Mouse (Mus musculus): ENCODE measurements around the gene Dmrt3. TPM values are rescaled to one million over a fixed set of nuclear protein-coding genes. Genes with fewer than 3 reads are reported as not detected.

Dmrt3 gene
- polyA plus RNA-seq, 1 experiment: not detected

GRCm38 (mm10) chr19:25611116-25611515 lies 1.0 kb downstream of the Dmrt3 start:
- Histone ChIP-seq H3K4me3 (ENCODE audit: insufficient read depth, low read depth, low read length) (no peak overlapping the region), H3K27ac (replicated peaks; ENCODE audit: low read depth, low read length) (no peak overlapping the region), H3K4me1 (ENCODE audit: control insufficient read depth, insufficient read depth, insufficient read length, low read length) (no peaks in the 10 kb centered on the region)

- H3K27ac ChIP-seq (replicated peaks; ENCODE audit: low read depth, low read length): no peak overlapping the region
These were observed 2.0 kb downstream of the Dmrt3 start for GRCm38 (mm10) chr19:25611876-25612805.

GRCm38 (mm10) chr19:25612806-25613295 lies 2.8 kb downstream of the Dmrt3 start:
- no peak overlapping the region for H3K4me3 ChIP-seq (ENCODE audit: insufficient read depth, low read depth, low read length)
- no peaks in the 10 kb centered on the region for H3K4me1 ChIP-seq (ENCODE audit: control insufficient read depth, insufficient read depth, insufficient read length, low read length)
- H3K27ac ChIP-seq (replicated peaks; ENCODE audit: low read depth, low read length): no peak overlapping the region

More at GRCm38 (mm10) chr19:25611876-25612805, 2.0 kb downstream of the Dmrt3 start:
- H3K4me3 ChIP-seq (ENCODE audit: insufficient read depth, low read depth, low read length): no peak overlapping the region
- H3K4me1 ChIP-seq (ENCODE audit: control insufficient read depth, insufficient read depth, insufficient read length, low read length): no peaks in the 10 kb centered on the region

GRCm38 (mm10) chr19:25613476-25614300 lies 3.6 kb downstream of the Dmrt3 start:
- H3K27ac ChIP-seq (replicated peaks; ENCODE audit: low read depth, low read length): no peak overlapping the region
- H3K4me3 ChIP-seq (ENCODE audit: insufficient read depth, low read depth, low read length): no peak overlapping the region
- H3K4me1 ChIP-seq (ENCODE audit: control insufficient read depth, insufficient read depth, insufficient read length, low read length): no peaks in the 10 kb centered on the region

- H3K4me3 ChIP-seq (ENCODE audit: insufficient read depth, low read depth, low read length): no peak overlapping the region
- H3K4me1 ChIP-seq (ENCODE audit: control insufficient read depth, insufficient read depth, insufficient read length, low read length): no peaks in the 10 kb centered on the region
- no peak overlapping the region for H3K27ac ChIP-seq (replicated peaks; ENCODE audit: low read depth, low read length)
These were observed 5.8 kb downstream of the Dmrt3 start for GRCm38 (mm10) chr19:25615889-25616288.

- Histone ChIP-seq H3K4me1 (ENCODE audit: control insufficient read depth, insufficient read depth, insufficient read length, low read length) (no peaks in the 10 kb centered on the region; the same call in 1 of the 2 replicates), H3K27ac (replicated peaks; ENCODE audit: low read depth, low read length) (no peak overlapping the region), H3K4me3 (ENCODE audit: insufficient read depth, low read depth, low read length) (no peak overlapping the region)
These were observed 12.5 kb downstream of the Dmrt3 start for GRCm38 (mm10) chr19:25622291-25623251.

GRCm38 (mm10) chr19:25628490-25628889 lies 18.4 kb downstream of the Dmrt3 start:
- no peak overlapping the region for H3K4me3 ChIP-seq (ENCODE audit: insufficient read depth, low read depth, low read length)
- no peak overlapping the region for H3K27ac ChIP-seq (replicated peaks; ENCODE audit: low read depth, low read length)
- no peaks in the 10 kb centered on the region for H3K4me1 ChIP-seq (ENCODE audit: control insufficient read depth, insufficient read depth, insufficient read length, low read length)

GRCm38 (mm10) chr19:25635119-25635518 lies 25.0 kb downstream of the Dmrt3 start:
- Histone ChIP-seq H3K27ac (replicated peaks; ENCODE audit: low read depth, low read length) (no peak overlapping the region), H3K4me3 (ENCODE audit: insufficient read depth, low read depth, low read length) (no peak overlapping the region), H3K4me1 (ENCODE audit: control insufficient read depth, insufficient read depth, insufficient read length, low read length) (no peaks in the 10 kb centered on the region)

GRCm38 (mm10) chr19:25635622-25636244 lies 25.6 kb downstream of the Dmrt3 start:
- no peak overlapping the region for H3K4me3 ChIP-seq (ENCODE audit: insufficient read depth, low read depth, low read length)

GRCm38 (mm10) chr19:25638766-25639361 lies 28.8 kb downstream of the Dmrt3 start:
- Histone ChIP-seq H3K4me3 (ENCODE audit: insufficient read depth, low read depth, low read length) (no peak overlapping the region), H3K4me1 (ENCODE audit: control insufficient read depth, insufficient read depth, insufficient read length, low read length) (no peaks in the 10 kb centered on the region), H3K27ac (replicated peaks; ENCODE audit: low read depth, low read length) (no peak overlapping the region)

More at GRCm38 (mm10) chr19:25635622-25636244, 25.6 kb downstream of the Dmrt3 start:
- Histone ChIP-seq H3K27ac (replicated peaks; ENCODE audit: low read depth, low read length) (no peak overlapping the region), H3K4me1 (ENCODE audit: control insufficient read depth, insufficient read depth, insufficient read length, low read length) (no peaks in the 10 kb centered on the region)

- no peak overlapping the region for H3K27ac ChIP-seq (replicated peaks; ENCODE audit: low read depth, low read length)
- no peaks in the 10 kb centered on the region for H3K4me1 ChIP-seq (ENCODE audit: control insufficient read depth, insufficient read depth, insufficient read length, low read length)
- no peak overlapping the region for H3K4me3 ChIP-seq (ENCODE audit: insufficient read depth, low read depth, low read length)
These were observed 31.7 kb downstream of the Dmrt3 start for GRCm38 (mm10) chr19:25641786-25642185.

GRCm38 (mm10) chr19:25647136-25647535 lies 37.0 kb downstream of the Dmrt3 start:
- Histone ChIP-seq H3K4me3 (ENCODE audit: insufficient read depth, low read depth, low read length) (no peak overlapping the region), H3K27ac (replicated peaks; ENCODE audit: low read depth, low read length) (no peak overlapping the region), H3K4me1 (ENCODE audit: control insufficient read depth, insufficient read depth, insufficient read length, low read length) (no peaks in the 10 kb centered on the region)

- no peak overlapping the region for H3K27ac ChIP-seq (replicated peaks; ENCODE audit: low read depth, low read length)
- no peaks in the 10 kb centered on the region for H3K4me1 ChIP-seq (ENCODE audit: control insufficient read depth, insufficient read depth, insufficient read length, low read length)
- no peak overlapping the region for H3K4me3 ChIP-seq (ENCODE audit: insufficient read depth, low read depth, low read length)
These were observed 38.6 kb downstream of the Dmrt3 start for GRCm38 (mm10) chr19:25648701-25649100.

GRCm38 (mm10) chr19:25650474-25650873 lies 40.4 kb downstream of the Dmrt3 start:
- Histone ChIP-seq H3K4me1 (ENCODE audit: control insufficient read depth, insufficient read depth, insufficient read length, low read length) (no peaks in the 10 kb centered on the region), H3K27ac (replicated peaks; ENCODE audit: low read depth, low read length) (no peak overlapping the region), H3K4me3 (ENCODE audit: insufficient read depth, low read depth, low read length) (no peak overlapping the region)

Measured in brown adipose tissue, adult 24 weeks (tissue).